Mouse (Mus musculus) bone marrow macrophage, adult 2 months (primary cell): ENCODE measurements around the gene Mecr. TPM values are rescaled to one million over a fixed set of nuclear protein-coding genes. Genes with fewer than 3 reads are reported as not detected.
A peak's percentile ranks its signal among the peaks of the same experiment; 100 is the strongest.

Experiments
- H3K27ac ChIP-seq: 2 replicates; pipeline ENCODE4 v1.5.1; 2012; ENCODE audit warnings: low read depth, low read length; ENCODE audit not compliant: insufficient read depth
- H3K4me1 ChIP-seq: 2 replicates; pipeline ENCODE4 v1.6.1; 2012; ENCODE audit warnings: low read length; ENCODE audit not compliant: control insufficient read depth, insufficient read depth
- H3K4me3 ChIP-seq: 2 replicates; pipeline ENCODE4 v1.5.1; 2012; ENCODE audit warnings: mild to moderate bottlenecking, low read length, moderate library complexity; ENCODE audit not compliant: insufficient read depth
- CTCF ChIP-seq: IDR thresholded peaks from 2 replicates; pipeline ENCODE4 v1.5.1; 2012; ENCODE audit warnings: low read depth, mild to moderate bottlenecking, low read length, moderate library complexity
- POLR2A ChIP-seq: IDR thresholded peaks from 2 replicates; pipeline ENCODE4 v1.6.1; 2012; ENCODE audit warnings: mild to moderate bottlenecking, low read depth, low read length, borderline replicate concordance
- polyA plus RNA-seq: library from polyadenylated mRNA; stranded (reverse); fragments of >200 nt; gene quantifications from 2 replicates; pipeline ENCODE4 v1.2.4, GENCODE M21; 2012; ENCODE audit not compliant: missing spikeins, insufficient read depth, insufficient read length

Mecr gene
- polyA plus RNA-seq, 1 experiment = 17.5 TPM

DNA sequence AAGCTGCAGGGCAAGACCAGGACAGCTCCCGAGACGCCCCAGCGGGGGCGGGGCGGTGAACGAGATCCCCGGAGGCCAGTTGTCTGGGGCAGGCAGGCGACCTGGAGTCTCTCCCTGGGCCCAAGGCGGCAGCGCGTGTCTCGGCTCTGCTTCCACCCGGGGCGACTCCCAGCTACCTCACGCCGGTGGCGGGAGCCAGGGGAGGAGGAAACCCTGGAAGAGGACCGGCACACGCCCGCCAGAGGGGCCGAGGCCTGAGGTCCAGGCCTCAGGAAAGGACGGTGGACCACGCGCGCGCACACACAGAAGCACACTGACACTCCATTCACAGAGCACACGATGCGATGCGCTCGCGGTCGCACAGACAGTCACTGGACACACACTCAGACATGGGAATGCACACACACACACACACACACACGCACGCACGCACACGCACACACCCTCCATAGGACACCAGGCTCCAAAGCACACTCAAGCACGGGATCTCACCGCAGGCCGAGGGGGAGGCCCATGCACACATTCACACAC is 6.9 kb upstream of the Mecr start:
- no peak for TF ChIP-seq POLR2A
- TF ChIP-seq CTCF = no peak
- Histone ChIP-seq H3K4me1 (no peaks in the 10 kb centered on the region; the same call in 1 of the 2 replicates), H3K27ac (no peak overlapping the region), H3K4me3 (peak overlapping the region; percentile 55)

DNA sequence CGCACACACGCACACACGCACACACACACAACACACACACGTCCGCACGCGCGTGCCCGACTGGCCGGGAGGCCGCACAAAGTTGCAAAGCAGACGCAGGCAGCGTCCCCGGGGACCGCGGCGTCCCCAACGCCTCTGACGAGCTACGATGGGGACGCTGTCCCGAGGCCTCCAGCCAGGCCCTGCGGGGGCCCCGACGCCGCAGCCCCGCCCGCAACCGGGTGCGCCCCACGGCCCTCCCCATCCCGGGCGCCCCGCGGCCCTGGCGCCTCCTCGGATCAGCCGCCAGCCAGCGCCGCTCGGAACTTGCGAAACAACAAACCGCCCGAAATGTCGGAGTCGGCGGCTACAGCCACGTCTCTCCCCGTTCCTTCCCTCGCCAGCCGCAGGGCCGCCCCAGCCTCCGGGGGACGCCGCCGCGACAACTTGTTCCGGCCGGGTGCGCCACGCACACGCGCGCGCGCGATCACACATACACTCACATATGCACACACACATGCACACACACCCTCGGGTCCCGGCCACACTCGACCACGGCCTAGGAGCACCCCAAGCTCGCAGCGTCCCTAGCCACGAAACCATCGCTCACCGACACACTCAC is 6.3 kb upstream of the Mecr start:
- peak overlapping the region; percentile 55 for H3K4me3 ChIP-seq
- no peak for TF ChIP-seq POLR2A
- no peak for TF ChIP-seq CTCF
- no peak overlapping the region for H3K27ac ChIP-seq
- H3K4me1 ChIP-seq = no peaks in the 10 kb centered on the region; the same call in 1 of the 2 replicates

DNA sequence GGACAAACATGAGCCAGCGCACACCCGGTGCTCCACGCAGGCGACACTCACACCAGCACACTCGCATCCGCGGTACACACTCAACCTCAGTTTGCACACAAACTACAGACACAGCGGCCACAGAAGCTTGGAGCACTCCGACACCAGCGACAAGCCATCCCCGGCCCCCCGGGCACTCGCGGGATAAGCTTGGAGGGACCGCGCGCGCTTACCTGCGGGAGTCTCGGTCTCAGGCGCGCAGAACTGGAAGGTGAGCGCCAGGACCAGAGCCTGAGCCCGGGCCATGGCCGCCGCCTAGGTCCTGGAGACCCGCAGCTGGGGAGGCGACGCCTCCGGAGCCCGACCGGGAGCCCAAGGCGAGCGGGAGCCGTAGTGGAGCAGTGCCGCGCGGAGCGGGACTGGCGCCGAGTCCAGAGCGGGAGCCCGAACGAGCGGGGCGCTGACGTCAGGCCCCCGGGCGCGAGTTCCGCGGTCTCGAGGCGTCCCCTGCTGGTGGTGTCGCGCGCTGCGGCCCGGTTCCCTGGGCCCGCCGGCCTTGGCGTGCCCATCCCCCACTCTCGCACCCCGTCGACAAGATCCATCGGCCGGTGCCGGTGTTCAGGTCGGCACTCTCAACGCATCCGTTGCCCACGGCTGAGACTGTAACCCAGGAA is 5.3 kb upstream of the Mecr start, which contains the start of gene Ptpru:
Ptpru (minus strand) TSS at position 417 of the 653 bp plus-strand sequence.
- Histone ChIP-seq H3K27ac (no peak within 1 kb of the TSS), H3K4me3 (peak within 1 kb of the TSS; percentile 55), H3K4me1 (no peaks in the 10 kb centered on the region; the same call in 1 of the 2 replicates)
- no peak for TF ChIP-seq POLR2A
- peak; percentile 70 for TF ChIP-seq CTCF

GRCm38 (mm10) chr4:131845991-131846778 is 2.9 kb downstream of the Mecr start:
- Histone ChIP-seq H3K4me3 (no peak overlapping the region), H3K27ac (no peak overlapping the region), H3K4me1 (peaks cover 14% of the 10 kb centered on the region)
- TF ChIP-seq CTCF (no peak), POLR2A (no peak)

DNA sequence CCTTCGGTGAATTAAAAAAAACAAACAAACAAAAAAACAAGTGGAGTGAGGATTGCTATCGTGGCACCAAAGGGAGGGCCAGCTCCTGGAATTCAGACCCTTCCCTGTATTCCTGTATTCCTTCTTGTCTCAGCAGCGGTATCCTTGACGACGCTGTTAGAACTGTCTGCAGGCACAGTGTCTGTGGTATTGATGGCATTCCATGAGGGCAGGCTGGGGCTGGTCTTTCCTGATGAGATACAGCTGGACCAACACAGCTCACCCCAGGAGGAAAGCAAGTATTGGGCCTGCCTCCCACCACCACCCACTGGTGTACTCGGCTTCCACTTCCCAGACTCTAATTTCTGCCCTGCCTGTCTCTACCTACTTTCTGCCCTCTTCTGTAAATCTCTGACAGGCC is 4.8 kb downstream of the Mecr start:
- no peak overlapping the region for H3K4me3 ChIP-seq
- TF ChIP-seq CTCF (no peak), POLR2A (no peak)

DNA sequence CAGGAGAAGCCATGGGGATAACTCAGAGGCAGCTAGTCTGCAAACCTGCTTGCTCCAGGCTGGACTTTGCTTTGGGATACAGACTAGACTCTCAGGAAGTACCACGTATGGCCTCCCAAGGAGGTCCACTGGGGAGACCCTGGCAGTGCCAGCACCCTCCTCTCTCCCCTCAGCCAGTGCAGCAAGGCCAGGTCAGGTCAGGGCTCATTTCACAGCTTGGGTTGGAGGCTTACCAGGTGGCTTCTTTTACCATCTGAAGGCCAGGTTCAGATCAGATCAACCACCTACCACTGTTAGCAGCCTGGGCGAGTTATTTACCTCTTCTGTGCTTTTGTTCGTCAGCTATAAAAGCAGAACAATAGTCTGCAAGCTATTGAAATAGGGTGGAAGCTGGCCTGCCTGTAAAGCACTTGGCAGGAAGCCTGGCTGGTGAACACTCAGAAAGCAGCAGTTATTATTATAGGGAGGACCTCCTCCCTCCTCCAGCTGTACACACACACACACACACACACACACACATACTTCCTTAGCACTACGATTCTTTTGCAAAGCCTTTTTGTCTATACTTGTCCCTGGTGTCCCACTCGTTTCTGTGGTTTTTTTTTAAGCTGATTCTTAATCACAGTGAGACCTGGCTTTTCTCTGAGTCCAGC is 6.8 kb downstream of the Mecr start:
- Histone ChIP-seq H3K4me1 (peaks cover 19% of the 10 kb centered on the region), H3K27ac (peak overlapping the region; percentile 26), H3K4me3 (no peak overlapping the region)
- TF ChIP-seq POLR2A = no peak
- TF ChIP-seq CTCF = no peak

More for the DNA sequence above, 4.8 kb downstream of the Mecr start:
- peaks cover 14% of the 10 kb centered on the region for H3K4me1 ChIP-seq
- no peak overlapping the region for H3K27ac ChIP-seq

DNA sequence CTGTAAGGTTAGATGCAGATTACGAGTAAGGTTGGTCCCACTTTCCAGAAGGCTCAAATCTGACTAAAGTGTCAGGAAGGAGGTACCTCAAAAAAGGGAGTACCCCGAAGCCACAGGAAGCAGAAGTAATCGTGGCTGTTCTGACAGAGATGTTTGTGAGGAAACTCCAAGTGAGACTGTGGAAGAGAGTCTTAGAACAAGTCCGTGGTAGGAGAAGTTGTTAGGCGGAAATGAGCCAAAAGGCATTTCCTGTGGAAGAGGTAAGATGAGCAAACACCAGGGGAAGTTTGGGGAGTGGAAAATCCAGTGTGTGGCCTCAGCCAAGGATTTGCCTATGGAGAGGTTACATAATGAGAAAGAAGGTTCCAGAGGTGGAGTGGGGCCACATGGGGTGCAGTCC is 11.7 kb downstream of the Mecr start:
- no peak overlapping the region for H3K4me3 ChIP-seq
- H3K4me1 ChIP-seq = peaks cover 43% of the 10 kb centered on the region
- TF ChIP-seq POLR2A (no peak), CTCF (no peak)
- H3K27ac ChIP-seq = peak overlapping the region; percentile 45

- TF ChIP-seq POLR2A (no peak), CTCF (peak; percentile 96)
- peak overlapping the region; percentile 72 for H3K27ac ChIP-seq
- peaks cover 40% of the 10 kb centered on the region for H3K4me1 ChIP-seq
- H3K4me3 ChIP-seq = no peak overlapping the region
These were observed 17.4 kb downstream of the Mecr start for GRCm38 (mm10) chr4:131860492-131861340.
